Mouse (Mus musculus) frontal cortex, postnatal 25 days (tissue): ENCODE measurements around the gene Smyd3.
"Not testable (repeated sequence)": the region's sequence is repeated elsewhere in the genome, so short reads cannot be mapped to it uniquely, and the experiment has no call there.

ENCODE experiments used
- DNase-seq, 2 experiments: peaks; one replicate each; pipeline ENCODE4 v3.0.0; 2022; ENCODE audit warnings: low spot score in 2 of 2

The Smyd3 gene

GRCm38 (mm10) chr1:179176861-179177658 lies 340.8 kb downstream of the Smyd3 start:
- no peak for DNase-seq

GRCm38 (mm10) chr1:179174241-179174640 lies 343.6 kb downstream of the Smyd3 start:
- DNase-seq, result no peak

GRCm38 (mm10) chr1:179170555-179170954 lies 347.3 kb downstream of the Smyd3 start:
- no peak for DNase-seq

- DNase-seq, result no peak
These were observed 348.1 kb downstream of the Smyd3 start for GRCm38 (mm10) chr1:179169749-179170148.

GRCm38 (mm10) chr1:179169161-179169560 lies 348.7 kb downstream of the Smyd3 start:
- no peak for DNase-seq

- DNase-seq, result not testable (repeated sequence)
These were observed 353.6 kb downstream of the Smyd3 start for GRCm38 (mm10) chr1:179164219-179164618.

GRCm38 (mm10) chr1:179162752-179163151 lies 355.1 kb downstream of the Smyd3 start:
- not testable (repeated sequence) for DNase-seq

- DNase-seq, result no peak
These were observed 355.9 kb downstream of the Smyd3 start for GRCm38 (mm10) chr1:179161947-179162346.

- no peak for DNase-seq
These were observed 357.1 kb downstream of the Smyd3 start for GRCm38 (mm10) chr1:179160697-179161096.

- no peak for DNase-seq
These were observed 365.5 kb downstream of the Smyd3 start for GRCm38 (mm10) chr1:179152376-179152775.

GRCm38 (mm10) chr1:179151275-179151674 lies 366.6 kb downstream of the Smyd3 start:
- DNase-seq, result no peak

GRCm38 (mm10) chr1:179149468-179150140 lies 368.2 kb downstream of the Smyd3 start:
- DNase-seq, result no peak

- no peak for DNase-seq
These were observed 371.1 kb downstream of the Smyd3 start for GRCm38 (mm10) chr1:179146730-179147167.

GRCm38 (mm10) chr1:179143154-179143832 lies 374.5 kb downstream of the Smyd3 start:
- no peak for DNase-seq

GRCm38 (mm10) chr1:179142177-179142576 lies 375.7 kb downstream of the Smyd3 start:
- DNase-seq, result peak in 1 of 2 experiments; percentile 40

GRCm38 (mm10) chr1:179141071-179141650 lies 376.7 kb downstream of the Smyd3 start:
- DNase-seq, result no peak

- DNase-seq, result no peak
These were observed 380.7 kb downstream of the Smyd3 start for GRCm38 (mm10) chr1:179137145-179137477.

- DNase-seq, result no peak
These were observed 381.2 kb downstream of the Smyd3 start for GRCm38 (mm10) chr1:179136461-179137144.

- no peak for DNase-seq
These were observed 387.8 kb downstream of the Smyd3 start for GRCm38 (mm10) chr1:179129995-179130394.

GRCm38 (mm10) chr1:179126287-179126686 lies 391.6 kb downstream of the Smyd3 start:
- DNase-seq, result no peak

- DNase-seq, result no peak
These were observed 395.2 kb downstream of the Smyd3 start for GRCm38 (mm10) chr1:179122476-179123229.
